In genomic region chr7:109579585-109580307, GRCm38 (mm10) we compare ENCODE assay signal across 9 mouse cellular contexts.
DNase-seq lines count a peak whose midpoint lies in the region; ATAC-seq and TF ChIP-seq lines count a peak whose summit lies in the region.
"Had no signal": no experiment of that assay in that cellular context is flagged by ENCODE, and none has a peak within 500 bp of the region (broad histone marks: within the 10 kb centered on the region; RNA-seq: fewer than 3 reads in every experiment).

No protein-coding gene starts in this region.

- no peak for TF ChIP-seq CTCF in lung, embryonic 14.5 days (IDR thresholded peaks at IDR 0.05; ENCODE audit: low read depth)

- no peak for ATAC-seq in lung, embryonic 14.5 days (ENCODE audit: insufficient read depth)
- no peak for ATAC-seq in embryonic facial prominence, embryonic 15.5 days (ENCODE audit: insufficient number of reproducible peaks, low FRiP score, low TSS enrichment, low read depth)
- ATAC-seq in intestine, embryonic 16.5 days = no peak
- ATAC-seq in stomach, embryonic 14.5 days (ENCODE audit: insufficient number of reproducible peaks, insufficient read depth, low FRiP score, low read depth) = peak; percentile 20; the same call in 1 of the 2 replicates

- H3K27ac ChIP-seq in lung, embryonic 14.5 days (ENCODE audit: low read depth) = peak overlapping the region; percentile 73; the same call in 1 of the 2 replicates
- peak overlapping the region; percentile 61 for H3K27ac ChIP-seq in embryonic facial prominence, embryonic 15.5 days (replicated peaks)
- peak overlapping the region; percentile 57; the same call in 1 of the 2 replicates for H3K27ac ChIP-seq in intestine, embryonic 16.5 days (ENCODE audit: low read length)
- peak overlapping the region; percentile 30; the same call in 1 of the 2 replicates for H3K27ac ChIP-seq in stomach, embryonic 14.5 days (ENCODE audit: low read length)

- H3K27me3 ChIP-seq in lung, embryonic 14.5 days (ENCODE audit: insufficient read depth, low read length) = no peaks in the 10 kb centered on the region
- H3K27me3 ChIP-seq in embryonic facial prominence, embryonic 15.5 days = no peaks in the 10 kb centered on the region
- no peaks in the 10 kb centered on the region for H3K27me3 ChIP-seq in intestine, embryonic 16.5 days (replicated peaks; ENCODE audit: control insufficient read depth, insufficient read depth, low read length)
- no peaks in the 10 kb centered on the region for H3K27me3 ChIP-seq in stomach, embryonic 14.5 days (ENCODE audit: control insufficient read depth, insufficient read depth, low read length)

- no peak overlapping the region for H3K4me2 ChIP-seq in lung, embryonic 14.5 days
- H3K4me2 ChIP-seq in embryonic facial prominence, embryonic 15.5 days (replicated peaks) = no peak overlapping the region
- no peak overlapping the region for H3K4me2 ChIP-seq in intestine, embryonic 16.5 days (ENCODE audit: low read depth, low read length)
- no peak overlapping the region for H3K4me2 ChIP-seq in stomach, embryonic 14.5 days (replicated peaks; ENCODE audit: low read depth, low read length)

- H3K9ac ChIP-seq in lung, embryonic 14.5 days = no peak overlapping the region
- H3K9ac ChIP-seq in embryonic facial prominence, embryonic 15.5 days = no peak overlapping the region
- no peak overlapping the region for H3K9ac ChIP-seq in intestine, embryonic 16.5 days (ENCODE audit: low read depth, low read length)
- H3K9ac ChIP-seq in stomach, embryonic 14.5 days (replicated peaks; ENCODE audit: low read depth, low read length) = no peak overlapping the region

- 76% methylated on average over 6 of the region's 6 CpGs for WGBS in lung, embryonic 14.5 days
- 28% methylated on average over 6 of the region's 6 CpGs for WGBS in embryonic facial prominence, embryonic 15.5 days
- WGBS in intestine, embryonic 16.5 days = 65% methylated on average over 6 of the region's 6 CpGs
- WGBS in stomach, embryonic 14.5 days = 66% methylated on average over 6 of the region's 6 CpGs

- H3K9me3 ChIP-seq in lung, embryonic 14.5 days (ENCODE audit: low read depth, low read length) = no peaks in the 10 kb centered on the region
- H3K9me3 ChIP-seq in embryonic facial prominence, embryonic 15.5 days (replicated peaks) = no peaks in the 10 kb centered on the region
- no peaks in the 10 kb centered on the region for H3K9me3 ChIP-seq in intestine, embryonic 16.5 days (ENCODE audit: control insufficient read depth, low read length)
- H3K9me3 ChIP-seq in stomach, embryonic 14.5 days (ENCODE audit: control insufficient read depth, low read depth, low read length) = no peaks in the 10 kb centered on the region

- H3K36me3 ChIP-seq in lung, embryonic 14.5 days (ENCODE audit: insufficient read depth) = no peaks in the 10 kb centered on the region
- H3K36me3 ChIP-seq in embryonic facial prominence, embryonic 15.5 days = no peaks in the 10 kb centered on the region
- H3K36me3 ChIP-seq in intestine, embryonic 16.5 days (ENCODE audit: control insufficient read depth, insufficient read depth, low read length) = no peaks in the 10 kb centered on the region
- H3K36me3 ChIP-seq in stomach, embryonic 14.5 days (ENCODE audit: control insufficient read depth, insufficient read depth, low read length) = no peaks in the 10 kb centered on the region

- peaks cover 18% of the 10 kb centered on the region for H3K4me1 ChIP-seq in lung, embryonic 14.5 days (ENCODE audit: insufficient read depth)
- H3K4me1 ChIP-seq in embryonic facial prominence, embryonic 15.5 days = peaks cover 45% of the 10 kb centered on the region
- H3K4me1 ChIP-seq in intestine, embryonic 16.5 days (ENCODE audit: control insufficient read depth, insufficient read depth, low read length) = peaks cover 29% of the 10 kb centered on the region
- H3K4me1 ChIP-seq in stomach, embryonic 14.5 days (ENCODE audit: control insufficient read depth, insufficient read depth, low read length) = peaks cover 17% of the 10 kb centered on the region

- no peak overlapping the region for H3K4me3 ChIP-seq in lung, embryonic 14.5 days (ENCODE audit: low read depth, low read length)
- no peak overlapping the region for H3K4me3 ChIP-seq in embryonic facial prominence, embryonic 15.5 days (replicated peaks)
- no peak overlapping the region for H3K4me3 ChIP-seq in intestine, embryonic 16.5 days (ENCODE audit: low read length)
- no peak overlapping the region for H3K4me3 ChIP-seq in stomach, embryonic 14.5 days (ENCODE audit: low read depth, low read length)

- peak; percentile 29 for DNase-seq in lung, embryonic 14.5 days
- DNase-seq in lung, postnatal 36 days = no peak
- DNase-seq in c-Kit-positive CD71-positive TER-119-positive erythroid progenitor cells, embryonic 14.5 days (ENCODE audit: low spot score) = no peak
- DNase-seq in urinary bladder, postnatal 36 days (ENCODE audit: low spot score in 2 of 2) = no peak
- no peak for DNase-seq in adrenal gland, postnatal 25 days
- DNase-seq: cerebellum, postnatal 10 days had no signal
